Mouse (Mus musculus): Measurements from ENCODE around the gene Lrrtm4.

- TF ChIP-seq CTCF (IDR thresholded peaks at IDR 0.05; ENCODE audit: borderline replicate concordance, insufficient read depth, low read length) (no peak), POLR2A (IDR thresholded peaks at IDR 0.05; ENCODE audit: low read depth, low read length) (no peak)
Measured at GRCm38 (mm10) chr6:80352307-80352706, 333.6 kb downstream of the Lrrtm4 start.

All from embryonic fibroblast, embryonic 13.5 days (primary cell).